Mouse (Mus musculus) small intestine, adult 2 months (tissue): ENCODE measurements around the gene Eml6.

Experiments
- CTCF ChIP-seq: fragments of 200-500 bp; IDR thresholded peaks from 2 replicates; pipeline ENCODE4 v1.5.1; 2012; ENCODE audit warnings: low read depth, mild to moderate bottlenecking, control low read depth, inconsistent platforms, low read length, moderate library complexity, mixed read lengths; ENCODE audit not compliant: insufficient replicate concordance, insufficient read length; ENCODE audit errors: extremely low read depth
- POLR2A ChIP-seq: fragments of 200-500 bp; IDR thresholded peaks from 2 replicates; pipeline ENCODE4 v1.6.1; 2012; ENCODE audit warnings: low read depth, mild to moderate bottlenecking, control low read depth, inconsistent platforms, low read length, moderate library complexity

- TF ChIP-seq CTCF (no peak), POLR2A (no peak)
These were observed 81.2 kb downstream of the Eml6 start for GRCm38 (mm10) chr11:29944661-29945060.
